In the genomic region with DNA sequence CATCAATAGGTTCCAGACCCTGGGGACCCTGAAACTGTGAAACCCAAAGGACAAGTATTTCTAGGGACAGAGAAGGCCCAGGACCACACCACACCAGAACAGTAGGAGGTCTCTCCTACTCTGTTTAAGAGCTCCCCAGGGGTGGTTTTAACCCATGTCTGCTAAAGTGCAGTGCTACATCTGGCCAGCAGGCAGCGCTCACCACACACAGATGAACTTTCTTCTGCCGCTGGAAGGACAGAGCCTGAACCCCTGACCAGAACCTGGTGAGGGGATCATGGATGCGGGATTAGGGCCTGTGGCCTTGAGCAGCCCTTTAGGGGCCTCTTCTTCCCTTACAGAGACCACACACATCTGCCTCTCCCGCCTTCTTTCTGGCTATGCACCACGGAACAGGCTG, we compare ENCODE assay signal across 10 mouse cellular contexts. TPM values are rescaled to one million over a fixed set of nuclear protein-coding genes. Genes with fewer than 3 reads are reported as not detected.
DNase-seq lines count a peak whose midpoint lies in the region; ATAC-seq and TF ChIP-seq lines count a peak whose summit lies in the region.
"Had no signal": no experiment of that assay in that cellular context is flagged by ENCODE, and none has a peak within 500 bp of the region (broad histone marks: within the 10 kb centered on the region; RNA-seq: fewer than 3 reads in every experiment).

No protein-coding gene starts in this region.

- H3K4me1 ChIP-seq in kidney, embryonic 14.5 days (ENCODE audit: control insufficient read depth, insufficient read depth, low read length) = peaks cover 2% of the 10 kb centered on the region; the same call in 1 of the 2 replicates
- H3K4me1 ChIP-seq in forebrain, embryonic 13.5 days = peaks cover 17% of the 10 kb centered on the region
- no peaks in the 10 kb centered on the region for H3K4me1 ChIP-seq in hindbrain, postnatal 0 days (ENCODE audit: insufficient read depth, low read length)
- H3K4me1 ChIP-seq: embryonic facial prominence, embryonic 12.5 days had no signal

- WGBS in kidney, embryonic 14.5 days = 8% methylated on average over 5 of the region's 5 CpGs
- WGBS in forebrain, embryonic 13.5 days = 12% methylated on average over 5 of the region's 5 CpGs
- 16% methylated on average over 5 of the region's 5 CpGs for WGBS in hindbrain, postnatal 0 days

- H3K4me3 ChIP-seq in kidney, embryonic 14.5 days (ENCODE audit: low read length) = no peak overlapping the region
- H3K4me3 ChIP-seq in forebrain, embryonic 13.5 days = no peak overlapping the region
- H3K4me3 ChIP-seq in hindbrain, postnatal 0 days (ENCODE audit: low read length) = no peak overlapping the region
- H3K4me3 ChIP-seq: embryonic facial prominence, embryonic 12.5 days; myocyte had no signal

- no peak overlapping the region for H3K27ac ChIP-seq in kidney, embryonic 14.5 days (ENCODE audit: low read depth, low read length)
- no peak overlapping the region for H3K27ac ChIP-seq in forebrain, embryonic 13.5 days
- H3K27ac ChIP-seq in hindbrain, postnatal 0 days = no peak overlapping the region
- H3K27ac ChIP-seq: embryonic facial prominence, embryonic 12.5 days had no signal

- peak; percentile 36 for DNase-seq in kidney, adult 11 months
- DNase-seq in brain, embryonic 14.5 days (ENCODE audit: low read depth) = peak; percentile 79
- DNase-seq in hindbrain, postnatal 0 days (ENCODE audit: low spot score) = peak; percentile 85
- peak; percentile 77 for DNase-seq in left cerebral cortex, postnatal 4 days
- DNase-seq in natural killer cell, adult 2 months (ENCODE audit: low spot score in 2 of 2) = peak; percentile 49 to 67
- peak; percentile 46 to 63 for DNase-seq in spleen, postnatal 36 days (ENCODE audit: low spot score in 2 of 2)

- H3K4me2 ChIP-seq in kidney, embryonic 14.5 days (replicated peaks; ENCODE audit: low read depth, low read length) = no peak overlapping the region
- H3K4me2 ChIP-seq in forebrain, embryonic 13.5 days = no peak overlapping the region
- no peak overlapping the region for H3K4me2 ChIP-seq in hindbrain, postnatal 0 days (ENCODE audit: low read depth, low read length)
- H3K4me2 ChIP-seq: embryonic facial prominence, embryonic 12.5 days had no signal

- no peak for ATAC-seq in kidney, embryonic 14.5 days (ENCODE audit: low FRiP score, low TSS enrichment)
- peak; percentile 59 for ATAC-seq in forebrain, embryonic 13.5 days
- ATAC-seq in hindbrain, postnatal 0 days = 0 out of 2 replicates have a peak, but pooled peaks have one; percentile 25

- H3K9ac ChIP-seq in kidney, embryonic 14.5 days (ENCODE audit: low read depth, low read length) = no peak overlapping the region
- H3K9ac ChIP-seq in forebrain, embryonic 13.5 days = no peak overlapping the region
- no peak overlapping the region for H3K9ac ChIP-seq in hindbrain, postnatal 0 days (replicated peaks; ENCODE audit: low read length)
- H3K9ac ChIP-seq: embryonic facial prominence, embryonic 12.5 days had no signal

- H3K9me3 ChIP-seq in kidney, embryonic 14.5 days (ENCODE audit: control insufficient read depth, low read length) = no peaks in the 10 kb centered on the region
- H3K9me3 ChIP-seq in forebrain, embryonic 13.5 days (replicated peaks) = no peaks in the 10 kb centered on the region
- H3K9me3 ChIP-seq in hindbrain, postnatal 0 days (ENCODE audit: low read length) = no peaks in the 10 kb centered on the region
- H3K9me3 ChIP-seq: embryonic facial prominence, embryonic 12.5 days had no signal

- no peaks in the 10 kb centered on the region; the same call in 1 of the 2 replicates for H3K27me3 ChIP-seq in kidney, embryonic 14.5 days (ENCODE audit: control insufficient read depth, insufficient read depth, low read length)
- H3K27me3 ChIP-seq in forebrain, embryonic 13.5 days = peaks cover 3% of the 10 kb centered on the region; the same call in 1 of the 2 replicates
- no peaks in the 10 kb centered on the region for H3K27me3 ChIP-seq in hindbrain, postnatal 0 days (ENCODE audit: insufficient read depth, low read length)

- intact Hi-C loops in left cerebral cortex, postnatal 4 days (cut with DNase I) = loop anchor here (5.0 kb wide), 2 partner anchors 99 to 119 kb away; no protein-coding TSS in a partner anchor

- H3K36me3 ChIP-seq in kidney, embryonic 14.5 days (ENCODE audit: control insufficient read depth, insufficient read depth, low read length) = no peaks in the 10 kb centered on the region
- H3K36me3 ChIP-seq in forebrain, embryonic 13.5 days (ENCODE audit: poor library complexity, severe bottlenecking) = no peaks in the 10 kb centered on the region
- no peaks in the 10 kb centered on the region for H3K36me3 ChIP-seq in hindbrain, postnatal 0 days (ENCODE audit: insufficient read depth, low read length)
- H3K36me3 ChIP-seq: embryonic facial prominence, embryonic 12.5 days had no signal

- peak; percentile 96 for TF ChIP-seq CTCF in brain, embryonic 14.5 days (IDR thresholded peaks at IDR 0.05; ENCODE audit: borderline replicate concordance, extremely low read depth, insufficient read depth, insufficient read length)
- TF ChIP-seq CTCF in hindbrain, postnatal 0 days (IDR thresholded peaks at IDR 0.05; ENCODE audit: low read depth) = peak; percentile 97

- no peak for TF ChIP-seq POLR2A in brain, embryonic 14.5 days (IDR thresholded peaks at IDR 0.05; ENCODE audit: borderline replicate concordance, extremely low read depth, insufficient read depth, insufficient read length, poor library complexity, severe bottlenecking)

RNA-seq across cellular contexts. Expression of a gene that starts 26.6 kb away (rescaled TPM):
- 2.6 and 3.5 TPM in 2 replicates for polyA plus RNA-seq in kidney, embryonic 14.5 days (2014; fragmentation: Nextera tagmentation; extraction: Ambion mirVana)
- 4.0 and 4.8 TPM in 2 replicates for polyA plus RNA-seq in brain, embryonic 14.5 days (2012; rRNA removed)
- 3.1 and 3.4 TPM in 2 replicates for polyA plus RNA-seq in forebrain, embryonic 13.5 days (2015; fragmentation: Nextera tagmentation; extraction: Ambion mirVana)
- 6.4 and 6.8 TPM in 2 replicates for total RNA-seq in hindbrain, postnatal 0 days (2014; rRNA removed)
- 5.7 and 7.2 TPM in 2 replicates for polyA plus RNA-seq in hindbrain, postnatal 0 days (2015; fragmentation: Nextera tagmentation; extraction: Ambion mirVana)
- total RNA-seq in left cerebral cortex, postnatal 4 days (2021) = 1 to 10 TPM; 3.9 to 6.0 TPM

RNA-seq across cellular contexts. Expression of a gene that starts 50.8 kb away (rescaled TPM):
- 6.1 and 7.6 TPM in 2 replicates for polyA plus RNA-seq in kidney, embryonic 14.5 days (2014; fragmentation: Nextera tagmentation; extraction: Ambion mirVana)
- polyA plus RNA-seq in brain, embryonic 14.5 days (2012; rRNA removed) = 5.5 and 9.0 TPM in 2 replicates
- polyA plus RNA-seq in forebrain, embryonic 13.5 days (2015; fragmentation: Nextera tagmentation; extraction: Ambion mirVana) = 2.9 and 3.4 TPM in 2 replicates
- 2.0 and 3.4 TPM in 2 replicates for total RNA-seq in hindbrain, postnatal 0 days (2014; rRNA removed)
- 5.0 and 6.8 TPM in 2 replicates for polyA plus RNA-seq in hindbrain, postnatal 0 days (2015; fragmentation: Nextera tagmentation; extraction: Ambion mirVana)
- 1 to 10 TPM; 1.4 to 4.2 TPM for total RNA-seq in left cerebral cortex, postnatal 4 days (2021)
- polyA plus RNA-seq: myocyte had no signal
